In the genomic region with DNA sequence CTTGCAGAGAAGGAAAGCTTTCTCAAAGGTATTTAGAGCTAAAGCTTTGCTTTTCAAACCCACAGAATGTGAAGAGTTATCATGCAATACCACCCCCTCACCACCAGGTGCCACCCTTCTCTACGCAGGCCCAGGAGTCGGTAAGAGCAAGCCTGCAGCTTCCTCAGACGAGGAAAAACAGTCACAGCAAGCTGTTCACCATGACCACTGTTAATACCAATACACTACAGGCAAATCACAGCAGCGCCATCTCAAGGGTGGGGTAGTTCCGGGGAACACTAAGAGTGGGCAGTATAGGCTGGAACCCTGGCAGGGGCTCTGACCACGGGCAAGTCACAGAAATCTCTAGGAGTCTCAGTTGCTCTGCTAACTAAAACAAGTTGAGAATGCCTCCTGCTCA, we compare ENCODE assay signal across 7 mouse cellular contexts.
DNase-seq lines count a peak whose midpoint lies in the region.

No protein-coding gene starts in this region.

- peak; percentile 23 for DNase-seq in urinary bladder, adult 2 months (ENCODE audit: low spot score)
- no peak for DNase-seq in urinary bladder, postnatal 4 days (ENCODE audit: low spot score in 2 of 2)
- peak; percentile 34 for DNase-seq in adrenal gland, adult 8-10 months
- peak; percentile 15 for DNase-seq in fibroblast of lung, adult 2 months (ENCODE audit: low read depth)
- peak; percentile 2 to 48 for DNase-seq in kidney, adult 8-10 months
- peak; percentile 61 for DNase-seq in lung, postnatal 14 days
- peak; percentile 56 for DNase-seq in right cerebral cortex, postnatal 4 days

Comparison
In these comparisons a context has a peak if more than half of its experiments do, and no peak if none do; other contexts are left out.
1. DNase-seq: peak in urinary bladder, adult 2 months (single experiment), adrenal gland, adult 8-10 months (single experiment), fibroblast of lung, adult 2 months (single experiment), kidney, adult 8-10 months (2 of 2), lung, postnatal 14 days (single experiment) and right cerebral cortex, postnatal 4 days (single experiment); none in urinary bladder, postnatal 4 days (0 of 2).